Mouse (Mus musculus) limb, embryonic 15.5 days (tissue): ENCODE measurements around the gene Rgs5. TPM values are rescaled to one million over a fixed set of nuclear protein-coding genes. Genes with fewer than 3 reads are reported as not detected.

Source experiments
- ATAC-seq: fragments of 200-750 bp; cut with Nextera tagmentation; 2 replicates; pipeline ENCODE4 v1.8.0; 2017; ENCODE audit warnings: low read depth, moderate TSS enrichment; ENCODE audit not compliant: insufficient number of reproducible peaks, low FRiP score, low TSS enrichment
- H3K27ac ChIP-seq: fragments of 300-500 bp; sonication (generic); 2 replicates; pipeline ENCODE4 v1.5.1; 2015; ENCODE audit warnings: moderate library complexity, mild to moderate bottlenecking, inconsistent platforms
- H3K27me3 ChIP-seq: fragments of 300-500 bp; sonication (generic); 2 replicates; pipeline ENCODE4 v1.6.1; 2015; ENCODE audit warnings: inconsistent platforms
- H3K36me3 ChIP-seq: fragments of 300-500 bp; sonication (generic); 2 replicates; pipeline ENCODE4 v1.6.1; 2015; ENCODE audit warnings: inconsistent platforms
- H3K4me1 ChIP-seq: fragments of 300-500 bp; sonication (generic); 2 replicates; pipeline ENCODE4 v1.6.1; 2015; ENCODE audit warnings: inconsistent platforms
- H3K4me2 ChIP-seq: fragments of 300-500 bp; sonication (generic); 2 replicates; pipeline ENCODE4 v1.6.1; 2015; ENCODE audit warnings: mild to moderate bottlenecking, inconsistent platforms
- H3K4me3 ChIP-seq: fragments of 300-500 bp; sonication (generic); 2 replicates; pipeline ENCODE4 v1.5.1; 2015; ENCODE audit warnings: mild to moderate bottlenecking, inconsistent platforms
- H3K9ac ChIP-seq: fragments of 300-500 bp; sonication (generic); 2 replicates; pipeline ENCODE4 v1.6.1; 2015; ENCODE audit warnings: inconsistent platforms
- H3K9me3 ChIP-seq: fragments of 300-500 bp; sonication (generic); 2 replicates; pipeline ENCODE4 v1.6.1; 2016; ENCODE audit warnings: inconsistent platforms
- WGBS: fragments of 180-500 bp; shearing (Covaris S2); methylation state at CpG from one replicate; pipeline ENCODE4 v1.1.7; 2015; 5-methylcytosine and 5-hydroxymethylcytosine counted together
- polyA plus RNA-seq: library from polyadenylated mRNA; unstranded; fragments of >200 nt; fragmentation: Nextera tagmentation; extraction: Ambion mirVana; gene quantifications from 2 replicates; pipeline ENCODE4 v1.2.1, GENCODE M21; 2015

Rgs5 gene
- polyA plus RNA-seq, 1 experiment from 2014 or later, result 9.6 TPM

DNA sequence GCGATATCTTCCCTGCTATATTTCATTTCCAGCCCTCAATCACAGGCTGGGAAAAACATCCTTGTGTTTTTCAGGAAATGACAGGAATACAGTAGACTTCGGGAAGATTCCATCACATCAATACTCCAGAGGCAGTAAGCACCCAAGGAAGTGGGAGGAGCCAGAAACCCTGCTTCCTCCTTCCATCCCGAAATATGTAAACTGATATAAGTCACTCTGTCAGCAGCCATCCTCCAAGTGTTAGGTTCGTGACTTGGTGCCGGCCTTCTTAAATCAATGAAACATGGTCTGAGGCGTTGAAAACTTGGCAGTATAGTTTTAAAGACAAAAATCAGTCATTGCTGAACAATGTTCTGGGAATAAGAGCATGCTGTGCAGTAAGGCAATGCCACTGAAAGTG is 80.8 kb downstream of the Rgs5 start:
- no peaks in the 10 kb centered on the region for H3K4me1 ChIP-seq
- WGBS, result 70% methylated on average over 6 of the region's 6 CpGs
- ATAC-seq, result no peak
- no peaks in the 10 kb centered on the region for H3K27me3 ChIP-seq
- H3K4me3 ChIP-seq, result no peak overlapping the region
- H3K27ac ChIP-seq, result no peak overlapping the region
- no peaks in the 10 kb centered on the region for H3K36me3 ChIP-seq
- H3K9me3 ChIP-seq, result no peaks in the 10 kb centered on the region
- H3K9ac ChIP-seq, result no peak overlapping the region
- H3K4me2 ChIP-seq, result no peak overlapping the region

DNA sequence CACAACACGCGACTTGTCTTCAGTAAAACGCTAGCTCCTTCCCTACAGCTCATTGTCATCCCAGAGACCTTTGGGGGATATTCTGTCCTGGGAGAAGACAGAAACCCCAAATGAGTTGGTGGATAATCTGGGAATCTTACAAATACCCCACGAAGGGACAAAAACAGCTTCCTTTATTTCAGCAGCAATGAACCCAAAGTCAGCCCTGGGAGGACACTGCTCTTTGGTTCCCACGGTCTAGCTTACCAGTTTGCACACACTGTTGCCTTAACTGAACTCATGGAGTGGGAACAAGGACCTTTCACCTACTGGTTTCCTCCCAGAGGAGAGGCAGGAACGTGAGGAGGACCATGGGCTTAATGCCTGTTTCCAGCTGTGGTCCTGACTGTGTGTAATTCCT is 81.9 kb downstream of the Rgs5 start:
- Histone ChIP-seq H3K27ac (no peak overlapping the region), H3K4me2 (no peak overlapping the region), H3K4me1 (no peaks in the 10 kb centered on the region), H3K36me3 (no peaks in the 10 kb centered on the region), H3K27me3 (no peaks in the 10 kb centered on the region), H3K9ac (no peak overlapping the region), H3K9me3 (no peaks in the 10 kb centered on the region), H3K4me3 (no peak overlapping the region)
- WGBS, result 77% methylated on average over 6 of the region's 6 CpGs
- no peak for ATAC-seq

DNA sequence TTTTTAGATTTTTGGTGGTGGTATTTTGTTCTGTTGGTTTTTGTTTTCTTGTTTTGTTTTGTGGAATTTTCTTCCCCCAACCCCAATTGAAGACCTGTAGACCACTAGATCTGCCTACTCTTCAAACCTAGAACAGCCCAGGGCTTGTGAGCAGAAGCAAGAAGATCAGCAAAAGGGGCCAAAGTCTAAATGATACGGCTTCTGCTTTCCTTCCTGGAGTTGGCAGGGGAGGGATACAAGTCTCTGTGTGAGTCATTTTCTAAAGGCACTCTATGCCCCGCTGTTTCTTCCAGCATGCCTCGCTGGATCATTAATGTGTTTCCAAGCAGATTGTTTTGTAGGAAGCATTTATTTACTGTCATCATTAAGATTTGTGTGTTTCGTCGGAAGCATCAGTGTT is 85.8 kb downstream of the Rgs5 start:
- Histone ChIP-seq H3K4me2 (no peak overlapping the region), H3K9ac (no peak overlapping the region), H3K27ac (no peak overlapping the region), H3K9me3 (no peaks in the 10 kb centered on the region), H3K4me3 (no peak overlapping the region), H3K4me1 (no peaks in the 10 kb centered on the region), H3K36me3 (no peaks in the 10 kb centered on the region), H3K27me3 (peaks cover under 1% of the 10 kb centered on the region; the same call in 1 of the 2 replicates)
- ATAC-seq, result no peak
- 77% methylated on average over 5 of the region's 5 CpGs for WGBS

Other genes with a start within 250 kb of the Rgs5 start
- gene Nuf2, start 124.0 kb upstream of the Rgs5 start, polyA plus RNA-seq, result 44.3 and 44.8 TPM in 2 replicates
- 5.6 and 6.0 TPM in 2 replicates for gene Rgs4, start 92.1 kb downstream of the Rgs5 start, polyA plus RNA-seq